Mouse (Mus musculus): Measurements from ENCODE around the gene Kat2a. TPM values are rescaled to one million over a fixed set of nuclear protein-coding genes. Genes with fewer than 3 reads are reported as not detected.

Kat2a gene
- total and polyA plus RNA-seq, 2 experiments from 2014 or later: 70.0 to 75.6 TPM

GRCm38 (mm10) chr11:100684084-100684483 lies 28.2 kb downstream of the Kat2a start:
- ATAC-seq (ENCODE audit: low FRiP score): no peak
- no peak overlapping the region for H3K27ac ChIP-seq (ENCODE audit: low read depth, low read length)
- no peaks in the 10 kb centered on the region for H3K27me3 ChIP-seq (ENCODE audit: insufficient read depth, low read length)
- TF ChIP-seq CTCF (IDR thresholded peaks at IDR 0.05): no peak
- no peak overlapping the region for H3K9ac ChIP-seq (replicated peaks; ENCODE audit: low read length, poor library complexity, severe bottlenecking)
- no peak overlapping the region for H3K4me2 ChIP-seq (ENCODE audit: low read depth, low read length, poor library complexity, severe bottlenecking)
- H3K9me3 ChIP-seq (ENCODE audit: low read length): no peaks in the 10 kb centered on the region
- no peak overlapping the region for H3K4me3 ChIP-seq (ENCODE audit: low read depth, low read length)
- WGBS: 80% methylated on average over 2 of the region's 2 CpGs
- H3K36me3 ChIP-seq (ENCODE audit: insufficient read depth, low read length): no peaks in the 10 kb centered on the region
- H3K4me1 ChIP-seq (ENCODE audit: insufficient read depth, low read length): no peaks in the 10 kb centered on the region
- DNase-seq (ENCODE audit: low spot score): no peak

- H3K4me2 ChIP-seq (ENCODE audit: low read depth, low read length, poor library complexity, severe bottlenecking): no peak overlapping the region
- no peaks in the 10 kb centered on the region for H3K27me3 ChIP-seq (ENCODE audit: insufficient read depth, low read length)
- ATAC-seq (ENCODE audit: low FRiP score) (no peak), DNase-seq (ENCODE audit: low spot score) (no peak)
- H3K4me1 ChIP-seq (ENCODE audit: insufficient read depth, low read length): no peaks in the 10 kb centered on the region
- no peak overlapping the region for H3K27ac ChIP-seq (ENCODE audit: low read depth, low read length)
- no peak overlapping the region for H3K9ac ChIP-seq (replicated peaks; ENCODE audit: low read length, poor library complexity, severe bottlenecking)
- no peaks in the 10 kb centered on the region for H3K9me3 ChIP-seq (ENCODE audit: low read length)
- TF ChIP-seq CTCF (IDR thresholded peaks at IDR 0.05): no peak
- no peaks in the 10 kb centered on the region for H3K36me3 ChIP-seq (ENCODE audit: insufficient read depth, low read length)
- WGBS: 76% methylated on average over 5 of the region's 5 CpGs
- no peak overlapping the region for H3K4me3 ChIP-seq (ENCODE audit: low read depth, low read length)
Observed at GRCm38 (mm10) chr11:100682526-100682925, 29.7 kb downstream of the Kat2a start.

- TF ChIP-seq CTCF (IDR thresholded peaks at IDR 0.05): no peak
- no peak overlapping the region for H3K9ac ChIP-seq (replicated peaks; ENCODE audit: low read length, poor library complexity, severe bottlenecking)
- H3K4me2 ChIP-seq (ENCODE audit: low read depth, low read length, poor library complexity, severe bottlenecking): no peak overlapping the region
- H3K27ac ChIP-seq (ENCODE audit: low read depth, low read length): no peak overlapping the region
- no peaks in the 10 kb centered on the region for H3K9me3 ChIP-seq (ENCODE audit: low read length)
- DNase-seq (ENCODE audit: low spot score) (no peak), ATAC-seq (ENCODE audit: low FRiP score) (no peak)
- no peaks in the 10 kb centered on the region for H3K27me3 ChIP-seq (ENCODE audit: insufficient read depth, low read length)
- H3K36me3 ChIP-seq (ENCODE audit: insufficient read depth, low read length): no peaks in the 10 kb centered on the region
- no peaks in the 10 kb centered on the region for H3K4me1 ChIP-seq (ENCODE audit: insufficient read depth, low read length)
- H3K4me3 ChIP-seq (ENCODE audit: low read depth, low read length): no peak overlapping the region
- 79% methylated on average over 5 of the region's 5 CpGs for WGBS
Observed at GRCm38 (mm10) chr11:100681826-100682225, 30.4 kb downstream of the Kat2a start.

- no peaks in the 10 kb centered on the region for H3K9me3 ChIP-seq (ENCODE audit: low read length)
- no peak for DNase-seq (ENCODE audit: low spot score)
- H3K9ac ChIP-seq (replicated peaks; ENCODE audit: low read length, poor library complexity, severe bottlenecking): no peak overlapping the region
- H3K4me2 ChIP-seq (ENCODE audit: low read depth, low read length, poor library complexity, severe bottlenecking): no peak overlapping the region
- H3K27ac ChIP-seq (ENCODE audit: low read depth, low read length): no peak overlapping the region
- no peaks in the 10 kb centered on the region for H3K36me3 ChIP-seq (ENCODE audit: insufficient read depth, low read length)
- no peak overlapping the region for H3K4me3 ChIP-seq (ENCODE audit: low read depth, low read length)
- H3K27me3 ChIP-seq (ENCODE audit: insufficient read depth, low read length): no peaks in the 10 kb centered on the region
- no peak for TF ChIP-seq CTCF (IDR thresholded peaks at IDR 0.05)
- WGBS: 58% methylated on average over 7 of the region's 7 CpGs
- no peaks in the 10 kb centered on the region for H3K4me1 ChIP-seq (ENCODE audit: insufficient read depth, low read length)
- no peak for ATAC-seq (ENCODE audit: low FRiP score)
Observed at GRCm38 (mm10) chr11:100677810-100678209, 34.5 kb downstream of the Kat2a start.

- H3K36me3 ChIP-seq (ENCODE audit: insufficient read depth, low read length): no peaks in the 10 kb centered on the region
- no peak for TF ChIP-seq CTCF (IDR thresholded peaks at IDR 0.05)
- H3K9me3 ChIP-seq (ENCODE audit: low read length): no peaks in the 10 kb centered on the region
- ATAC-seq (ENCODE audit: low FRiP score) (0 out of 2 replicates have a peak, but pooled peaks have one; percentile 13), DNase-seq (ENCODE audit: low spot score) (peak; percentile 38)
- peak overlapping the region; percentile 20; the same call in 1 of the 2 replicates for H3K4me2 ChIP-seq (ENCODE audit: low read depth, low read length, poor library complexity, severe bottlenecking)
- H3K27me3 ChIP-seq (ENCODE audit: insufficient read depth, low read length): peaks cover 8% of the 10 kb centered on the region; the same call in 1 of the 2 replicates
- 6% methylated on average over 23 of the region's 23 CpGs for WGBS
- no peaks in the 10 kb centered on the region for H3K4me1 ChIP-seq (ENCODE audit: insufficient read depth, low read length)
- 0 out of 2 replicates have a peak overlapping the region, but pooled peaks have one; percentile 29 for H3K9ac ChIP-seq (replicated peaks; ENCODE audit: low read length, poor library complexity, severe bottlenecking)
- no peak overlapping the region for H3K27ac ChIP-seq (ENCODE audit: low read depth, low read length)
- no peak overlapping the region for H3K4me3 ChIP-seq (ENCODE audit: low read depth, low read length)
Observed at GRCm38 (mm10) chr11:100673169-100673568, 39.1 kb downstream of the Kat2a start.

GRCm38 (mm10) chr11:100671956-100672355 lies 40.3 kb downstream of the Kat2a start:
- 88% methylated on average over 2 of the region's 2 CpGs for WGBS
- no peaks in the 10 kb centered on the region for H3K36me3 ChIP-seq (ENCODE audit: insufficient read depth, low read length)

More at GRCm38 (mm10) chr11:100671956-100672355, 40.3 kb downstream of the Kat2a start:
- H3K9ac ChIP-seq (replicated peaks; ENCODE audit: low read length, poor library complexity, severe bottlenecking): no peak overlapping the region
- TF ChIP-seq CTCF (IDR thresholded peaks at IDR 0.05): no peak
- ATAC-seq (ENCODE audit: low FRiP score): no peak
- no peaks in the 10 kb centered on the region for H3K4me1 ChIP-seq (ENCODE audit: insufficient read depth, low read length)
- peaks cover 8% of the 10 kb centered on the region; the same call in 1 of the 2 replicates for H3K27me3 ChIP-seq (ENCODE audit: insufficient read depth, low read length)
- no peaks in the 10 kb centered on the region for H3K9me3 ChIP-seq (ENCODE audit: low read length)
- no peak overlapping the region for H3K4me2 ChIP-seq (ENCODE audit: low read depth, low read length, poor library complexity, severe bottlenecking)
- H3K27ac ChIP-seq (ENCODE audit: low read depth, low read length): no peak overlapping the region
- H3K4me3 ChIP-seq (ENCODE audit: low read depth, low read length): no peak overlapping the region
- DNase-seq (ENCODE audit: low spot score): no peak
